Mouse (Mus musculus): ENCODE measurements around the gene Prom2.

DNA sequence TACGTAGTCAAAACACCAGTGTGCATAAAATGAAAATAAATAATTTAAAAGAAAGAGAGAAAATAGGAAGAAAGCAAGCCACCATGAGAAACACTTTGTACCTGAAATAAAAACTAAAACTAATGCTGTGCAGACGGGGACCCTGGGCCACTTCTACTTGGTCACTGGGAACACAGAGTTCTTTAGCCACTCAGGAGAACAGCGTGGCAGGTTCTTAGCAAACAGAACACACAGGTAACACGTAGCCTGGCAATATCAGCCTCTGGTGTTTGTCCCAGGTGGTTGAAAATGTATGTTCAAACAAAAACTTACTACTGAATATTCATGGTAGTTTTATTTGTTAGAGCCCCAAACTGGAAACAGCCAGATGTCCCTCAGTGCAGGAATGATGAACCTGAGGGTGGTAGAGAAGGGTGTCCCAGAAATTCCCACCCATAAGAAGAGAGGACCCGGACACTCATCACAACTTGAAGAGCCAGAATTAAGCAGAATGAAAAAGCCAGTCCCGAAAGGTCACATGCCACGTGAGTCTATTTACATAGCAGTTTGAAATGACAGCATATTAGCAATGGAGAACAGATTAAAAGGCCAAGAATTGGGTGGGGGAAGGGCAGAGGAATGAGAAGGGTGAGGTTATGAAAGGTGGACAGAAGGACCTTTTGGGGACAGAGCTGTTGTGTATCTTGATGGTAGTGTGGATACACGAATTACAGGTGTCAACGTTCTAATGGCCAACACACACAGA is 26.7 kb downstream of the Prom2 start:
- no peak for TF ChIP-seq CTCF (IDR thresholded peaks at IDR 0.05; ENCODE audit: low read depth, low read length)
- no peak for TF ChIP-seq POLR2A (IDR thresholded peaks at IDR 0.05; ENCODE audit: extremely low read depth, insufficient read depth, low read length)
